Mouse (Mus musculus): ENCODE data around the gene Ssrp1. TPM values are rescaled to one million over a fixed set of nuclear protein-coding genes. Genes with fewer than 3 reads are reported as not detected.

Gene Ssrp1
- 261 and 262 TPM in 2 replicates for polyA plus RNA-seq (2016; fragmentation: Nextera tagmentation; extraction: Ambion mirVana)

DNA sequence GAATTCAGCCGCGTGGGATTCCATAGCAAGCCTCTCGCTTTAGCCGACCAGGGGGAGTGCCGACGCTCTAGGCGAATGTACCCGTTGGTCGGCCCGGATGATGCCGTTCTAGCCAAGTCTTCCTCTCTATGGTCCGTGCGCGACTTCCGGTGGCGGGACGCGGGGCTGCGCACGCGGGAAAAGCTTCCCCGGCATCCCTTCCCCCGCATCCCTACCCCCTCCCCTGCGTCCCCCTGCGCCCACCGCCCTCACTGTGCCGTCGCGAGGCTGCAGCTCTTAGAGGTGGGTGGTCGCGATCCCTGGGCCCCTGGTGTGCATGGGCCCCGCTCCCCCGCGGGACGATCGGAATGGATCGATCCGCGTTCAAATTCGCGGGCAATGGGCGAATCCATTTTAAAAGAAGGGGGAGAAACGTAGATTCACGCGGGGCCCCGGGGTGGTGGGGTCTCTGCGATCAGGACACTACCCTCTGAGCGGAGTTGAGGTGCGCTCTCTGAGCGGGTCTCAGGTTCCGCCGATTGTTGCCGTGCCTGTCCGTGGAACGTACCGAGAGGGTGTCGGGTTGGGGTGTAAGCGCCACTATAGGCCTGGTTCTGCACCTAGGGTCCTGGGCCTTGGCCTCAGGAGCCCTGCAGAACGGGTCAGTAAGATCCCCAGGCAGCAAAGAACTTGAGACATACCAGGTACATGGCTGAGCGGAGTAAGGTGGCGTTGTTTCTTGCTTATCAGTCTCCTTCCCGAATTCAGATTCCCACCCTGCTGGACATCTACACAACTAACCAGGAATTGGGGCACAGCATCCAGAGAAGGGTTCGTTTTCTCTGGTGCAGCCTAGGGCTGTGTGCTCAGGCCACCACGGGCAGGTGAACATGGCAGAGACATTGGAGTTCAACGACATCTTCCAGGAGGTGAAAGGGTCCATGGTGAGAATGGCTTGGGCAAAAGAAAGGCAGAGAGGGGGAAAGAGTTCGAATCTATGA lies at the start of gene Ssrp1, which contains the start of gene P2rx3:
Ssrp1 (plus strand) TSS at position 188 of the 980 bp plus-strand sequence.
P2rx3 (minus strand) TSS at position 416 of the 980 bp plus-strand sequence.
- no peaks in the 10 kb centered on the region for H3K9me3 ChIP-seq
- H3K9ac ChIP-seq (replicated peaks) = peak within 1 kb of the TSS; percentile 92
- H3K4me3 ChIP-seq = peak within 1 kb of the TSS; percentile 79
- H3K36me3 ChIP-seq = peaks cover 37% of the 10 kb centered on the region
- ATAC-seq (ENCODE audit: low FRiP score, low read depth) = peak; percentile 96
- under 1% methylated on average over 66 of the region's 66 CpGs for WGBS
- no peaks in the 10 kb centered on the region; the same call in 1 of the 2 replicates for H3K27me3 ChIP-seq
- peaks cover 18% of the 10 kb centered on the region for H3K4me1 ChIP-seq
- H3K27ac ChIP-seq (replicated peaks) = peak within 1 kb of the TSS; percentile 77
- peak within 1 kb of the TSS; percentile 77 for H3K4me2 ChIP-seq (replicated peaks)

DNA sequence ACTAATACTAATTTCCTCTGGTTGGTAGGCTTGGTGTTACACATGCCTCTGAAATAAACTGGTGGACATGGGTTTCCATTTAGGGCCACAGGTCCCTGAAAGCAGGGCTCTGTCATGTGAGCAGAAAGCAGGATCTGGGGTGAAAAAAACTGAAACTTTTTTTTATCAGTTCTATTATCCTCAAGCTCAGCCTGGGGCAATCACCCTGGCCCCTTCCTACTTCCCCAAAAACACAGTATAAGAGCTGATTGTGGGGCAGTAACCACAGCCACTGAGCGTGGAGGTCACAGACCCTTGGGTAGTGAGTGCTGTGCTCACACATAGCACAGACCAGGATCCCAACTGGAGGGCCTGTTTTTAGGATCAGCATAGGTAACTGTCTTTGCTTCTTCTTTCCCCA lies 49.1 kb upstream of the Ssrp1 start, which contains the start of gene Prg3:
Prg3 (plus strand) TSS at position 286 of the 400 bp plus-strand sequence.
- Histone ChIP-seq H3K9ac (replicated peaks) (no peak within 1 kb of the TSS), H3K9me3 (no peaks in the 10 kb centered on the region), H3K4me3 (no peak within 1 kb of the TSS), H3K4me2 (replicated peaks) (no peak within 1 kb of the TSS), H3K27me3 (no peaks in the 10 kb centered on the region), H3K4me1 (no peaks in the 10 kb centered on the region), H3K27ac (replicated peaks) (no peak within 1 kb of the TSS), H3K36me3 (no peaks in the 10 kb centered on the region)
- WGBS = 83% methylated on average over 1 of the region's 1 CpGs
- ATAC-seq (ENCODE audit: low FRiP score, low read depth) = no peak

DNA sequence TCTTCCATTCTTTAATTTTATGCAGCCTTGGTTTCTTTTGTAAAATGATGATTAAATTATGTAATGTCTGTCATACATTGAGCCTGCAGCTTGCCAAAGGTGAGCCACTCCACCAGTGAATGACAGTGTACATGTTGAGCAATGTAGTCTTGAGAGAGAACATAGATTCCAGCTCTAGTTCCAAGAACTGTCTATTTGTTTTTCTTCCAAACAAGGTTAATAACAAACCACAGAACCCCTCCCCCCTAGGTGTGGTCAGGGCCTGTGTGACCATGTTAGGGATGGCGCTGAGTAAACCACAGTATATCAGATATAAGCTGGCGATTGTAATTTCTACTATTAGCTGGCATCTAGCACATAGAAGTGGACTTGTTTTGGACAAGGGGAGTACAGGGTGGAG lies 40.7 kb upstream of the Ssrp1 start:
- no peak for ATAC-seq (ENCODE audit: low FRiP score, low read depth)
- no peaks in the 10 kb centered on the region for H3K4me1 ChIP-seq
- H3K9me3 ChIP-seq = no peaks in the 10 kb centered on the region
- no peaks in the 10 kb centered on the region for H3K36me3 ChIP-seq
- H3K4me3 ChIP-seq = no peak overlapping the region
- no peak overlapping the region for H3K9ac ChIP-seq (replicated peaks)
- H3K4me2 ChIP-seq (replicated peaks) = no peak overlapping the region
- WGBS = 92% methylated on average over 2 of the region's 2 CpGs
- H3K27ac ChIP-seq (replicated peaks) = no peak overlapping the region
- no peaks in the 10 kb centered on the region for H3K27me3 ChIP-seq

DNA sequence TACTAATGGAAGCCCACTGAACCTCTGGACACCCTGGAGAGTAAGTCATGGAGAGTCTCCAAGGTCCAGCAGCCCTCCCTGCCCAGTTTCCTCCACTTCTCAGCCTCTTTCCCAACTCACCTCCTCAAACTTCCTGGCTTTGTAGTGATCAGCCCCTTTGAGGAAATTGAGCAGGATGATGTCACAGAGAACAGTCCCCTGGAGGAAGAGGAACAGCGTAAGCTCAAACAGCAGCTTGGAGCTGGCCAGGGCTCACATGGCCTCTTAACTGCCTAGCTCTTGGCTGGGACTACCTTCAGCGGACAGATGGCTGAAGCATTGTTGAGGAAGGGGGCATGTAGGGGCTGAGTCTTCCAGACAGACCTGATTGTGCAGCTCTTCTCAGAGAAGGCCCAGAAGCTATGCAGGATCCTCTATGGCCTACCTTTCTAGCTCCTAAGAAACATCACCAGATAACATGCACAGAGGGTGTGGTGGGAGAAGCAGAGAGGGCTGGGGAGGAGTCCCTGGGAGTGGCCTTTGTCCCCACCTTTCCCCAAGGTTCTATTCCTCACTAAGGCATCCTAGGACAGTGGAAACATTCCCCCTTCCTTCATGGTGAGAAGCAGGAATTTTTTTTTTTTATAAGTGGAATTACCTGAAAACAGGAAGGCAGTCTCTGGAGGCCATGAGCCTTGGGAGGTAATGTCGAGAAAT lies 37.4 kb upstream of the Ssrp1 start:
- H3K4me1 ChIP-seq = no peaks in the 10 kb centered on the region
- no peak for ATAC-seq (ENCODE audit: low FRiP score, low read depth)
- no peaks in the 10 kb centered on the region for H3K9me3 ChIP-seq
- no peaks in the 10 kb centered on the region for H3K36me3 ChIP-seq
- H3K27ac ChIP-seq (replicated peaks) = no peak overlapping the region
- H3K9ac ChIP-seq (replicated peaks) = no peak overlapping the region
- no peak overlapping the region for H3K4me3 ChIP-seq
- no peaks in the 10 kb centered on the region for H3K27me3 ChIP-seq
- 86% methylated on average over 3 of the region's 3 CpGs for WGBS
- H3K4me2 ChIP-seq (replicated peaks) = no peak overlapping the region

DNA sequence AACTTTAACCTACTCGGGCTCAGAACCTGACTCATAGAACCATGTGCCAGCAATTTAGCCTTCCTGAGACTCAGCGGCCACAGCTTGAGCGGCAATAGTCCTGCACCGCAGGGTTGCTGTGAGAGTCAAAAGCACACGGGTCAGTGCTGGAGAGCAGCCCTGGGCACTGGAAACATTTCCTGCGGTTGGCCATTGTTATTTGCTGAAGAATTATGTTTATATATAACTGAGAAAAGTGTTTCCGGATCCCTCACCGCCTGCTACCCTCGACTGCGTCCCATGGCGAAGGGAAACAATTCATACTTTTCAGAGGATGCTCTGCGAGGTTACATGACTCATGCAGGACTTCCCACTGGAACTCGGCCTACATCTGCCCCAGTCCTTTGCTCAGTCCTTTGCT lies 35.5 kb upstream of the Ssrp1 start:
- no peak overlapping the region for H3K4me2 ChIP-seq (replicated peaks)
- no peaks in the 10 kb centered on the region for H3K9me3 ChIP-seq
- H3K36me3 ChIP-seq = no peaks in the 10 kb centered on the region
- H3K4me3 ChIP-seq = no peak overlapping the region
- no peak overlapping the region for H3K27ac ChIP-seq (replicated peaks)
- no peak for ATAC-seq (ENCODE audit: low FRiP score, low read depth)
- no peak overlapping the region for H3K9ac ChIP-seq (replicated peaks)
- no peaks in the 10 kb centered on the region for H3K27me3 ChIP-seq
- H3K4me1 ChIP-seq = no peaks in the 10 kb centered on the region
- WGBS = 78% methylated on average over 13 of the region's 13 CpGs

DNA sequence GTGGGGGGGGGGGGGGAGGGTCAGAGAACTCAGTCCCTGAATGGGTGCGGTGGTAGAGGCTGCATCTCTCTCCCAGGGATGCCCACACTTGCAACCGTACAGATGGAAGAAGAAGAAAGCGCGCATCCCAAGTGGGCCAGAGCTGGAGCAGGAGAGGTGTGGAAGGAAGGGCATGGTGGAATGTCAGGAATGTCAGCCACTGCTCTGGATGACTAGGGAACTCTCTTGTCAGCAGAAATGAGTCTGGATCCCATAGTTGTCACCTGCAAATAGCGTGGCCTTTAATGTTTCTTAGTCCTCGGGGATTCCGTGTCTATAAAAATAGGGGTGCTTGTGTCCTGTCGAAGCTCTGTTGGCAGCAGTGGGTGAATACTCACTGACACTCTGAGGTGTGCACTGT lies 34.5 kb upstream of the Ssrp1 start:
- 87% methylated on average over 8 of the region's 8 CpGs for WGBS
- Histone ChIP-seq H3K9ac (replicated peaks) (no peak overlapping the region), H3K4me1 (no peaks in the 10 kb centered on the region), H3K27ac (replicated peaks) (no peak overlapping the region), H3K4me2 (replicated peaks) (no peak overlapping the region), H3K36me3 (no peaks in the 10 kb centered on the region), H3K27me3 (no peaks in the 10 kb centered on the region), H3K9me3 (no peaks in the 10 kb centered on the region), H3K4me3 (no peak overlapping the region)
- no peak for ATAC-seq (ENCODE audit: low FRiP score, low read depth)

DNA sequence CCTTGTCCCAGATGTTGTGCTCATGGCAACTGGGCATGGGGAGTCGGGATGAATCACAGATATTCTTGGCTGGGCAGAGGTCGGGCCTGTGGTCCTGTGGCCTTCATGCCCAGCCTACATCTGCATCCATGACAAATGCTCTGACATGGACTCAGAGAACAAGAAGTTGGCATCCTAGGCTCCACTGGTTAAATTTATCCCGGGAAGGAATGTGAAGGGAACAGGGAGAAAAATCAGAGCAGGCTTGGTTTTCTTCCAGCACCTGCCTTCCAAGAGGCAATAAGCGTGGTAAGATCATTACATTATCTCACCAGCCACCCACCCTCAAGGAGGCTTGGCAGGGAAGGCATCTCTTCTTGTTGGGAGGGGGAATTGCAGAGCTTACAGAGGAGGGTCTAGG lies 32.7 kb upstream of the Ssrp1 start:
- ATAC-seq (ENCODE audit: low FRiP score, low read depth) = no peak
- no peak overlapping the region for H3K4me3 ChIP-seq
- H3K27me3 ChIP-seq = no peaks in the 10 kb centered on the region
- 88% methylated on average over 4 of the region's 4 CpGs for WGBS
- no peak overlapping the region for H3K27ac ChIP-seq (replicated peaks)
- no peaks in the 10 kb centered on the region for H3K9me3 ChIP-seq
- no peaks in the 10 kb centered on the region for H3K36me3 ChIP-seq
- H3K9ac ChIP-seq (replicated peaks) = no peak overlapping the region
- no peak overlapping the region for H3K4me2 ChIP-seq (replicated peaks)
- H3K4me1 ChIP-seq = no peaks in the 10 kb centered on the region

DNA sequence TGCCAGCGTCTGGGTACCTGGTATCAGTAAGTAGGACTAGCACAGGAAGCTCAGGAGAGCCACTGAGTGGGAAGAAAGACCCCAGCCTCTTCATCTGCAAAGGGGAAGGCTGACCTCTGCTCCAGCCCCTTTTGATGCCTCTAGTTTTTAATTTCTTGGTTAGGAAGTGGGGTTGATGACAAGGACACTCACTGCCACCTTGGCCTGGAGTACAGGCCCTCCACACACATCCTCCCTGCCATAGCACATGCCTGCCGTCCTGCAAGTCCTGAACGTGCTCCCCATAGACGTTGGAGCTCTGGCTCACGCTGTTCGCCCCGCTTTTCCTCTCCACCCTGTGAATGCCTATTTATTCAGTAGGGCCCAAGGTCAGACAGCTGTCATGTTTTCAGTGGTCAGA lies 30.4 kb upstream of the Ssrp1 start:
- Histone ChIP-seq H3K9me3 (no peaks in the 10 kb centered on the region), H3K4me3 (no peak overlapping the region), H3K4me2 (replicated peaks) (no peak overlapping the region), H3K4me1 (no peaks in the 10 kb centered on the region), H3K27ac (replicated peaks) (no peak overlapping the region), H3K36me3 (no peaks in the 10 kb centered on the region), H3K9ac (replicated peaks) (no peak overlapping the region), H3K27me3 (no peaks in the 10 kb centered on the region)
- ATAC-seq (ENCODE audit: low FRiP score, low read depth) = no peak
- WGBS = 78% methylated on average over 7 of the region's 7 CpGs

DNA sequence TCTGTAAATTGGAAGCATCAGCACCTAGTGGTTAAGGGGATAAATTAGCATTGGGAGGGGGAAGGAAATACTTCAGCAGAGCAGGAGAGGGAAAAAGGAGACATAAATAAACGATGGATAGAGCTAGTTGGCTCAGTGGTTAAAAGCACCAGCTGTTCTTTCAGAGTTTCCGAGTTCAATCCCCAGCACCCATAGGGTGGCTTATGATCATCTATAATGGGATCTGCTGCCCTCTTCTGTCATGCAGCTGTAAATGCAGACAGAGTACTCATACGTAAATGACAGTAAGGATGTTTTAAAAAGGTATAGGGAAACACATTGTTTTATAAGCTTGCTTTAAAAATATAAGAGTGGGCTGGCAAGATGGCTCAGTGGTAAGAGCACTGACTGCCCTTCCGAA lies 29.3 kb upstream of the Ssrp1 start:
- H3K4me3 ChIP-seq = no peak overlapping the region
- no peaks in the 10 kb centered on the region for H3K4me1 ChIP-seq
- H3K27ac ChIP-seq (replicated peaks) = no peak overlapping the region
- no peak overlapping the region for H3K4me2 ChIP-seq (replicated peaks)
- no peaks in the 10 kb centered on the region for H3K9me3 ChIP-seq
- H3K9ac ChIP-seq (replicated peaks) = no peak overlapping the region
- no peaks in the 10 kb centered on the region for H3K36me3 ChIP-seq
- no peaks in the 10 kb centered on the region for H3K27me3 ChIP-seq
- 23% methylated on average over 4 of the region's 4 CpGs for WGBS
- no peak for ATAC-seq (ENCODE audit: low FRiP score, low read depth)

DNA sequence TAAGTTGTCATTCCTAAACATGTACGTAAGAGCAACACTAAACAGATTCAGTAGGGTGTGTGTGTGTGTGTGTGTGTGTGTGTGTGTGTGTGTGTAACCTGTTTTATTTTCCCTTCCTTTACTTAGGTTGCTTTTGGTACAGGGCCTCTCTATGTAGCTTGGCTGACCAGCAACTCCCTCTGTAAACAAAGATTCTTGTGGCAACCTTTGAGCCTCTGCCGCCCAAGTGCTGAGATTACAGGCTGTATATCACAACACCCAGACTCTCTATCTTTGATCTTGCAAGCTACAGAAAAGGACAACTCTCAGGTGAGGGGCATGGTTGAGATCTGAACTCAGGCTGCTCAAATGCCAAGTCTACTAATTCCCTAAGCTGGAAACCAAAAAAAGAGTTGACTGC lies 27.8 kb upstream of the Ssrp1 start:
- H3K36me3 ChIP-seq = no peaks in the 10 kb centered on the region
- no peak overlapping the region for H3K4me3 ChIP-seq
- no peak for ATAC-seq (ENCODE audit: low FRiP score, low read depth)
- no peaks in the 10 kb centered on the region for H3K27me3 ChIP-seq
- H3K4me1 ChIP-seq = no peaks in the 10 kb centered on the region
- WGBS = 79% methylated on average over 2 of the region's 2 CpGs
- H3K9me3 ChIP-seq = no peaks in the 10 kb centered on the region
- H3K27ac ChIP-seq (replicated peaks) = no peak overlapping the region
- H3K9ac ChIP-seq (replicated peaks) = no peak overlapping the region
- no peak overlapping the region for H3K4me2 ChIP-seq (replicated peaks)

DNA sequence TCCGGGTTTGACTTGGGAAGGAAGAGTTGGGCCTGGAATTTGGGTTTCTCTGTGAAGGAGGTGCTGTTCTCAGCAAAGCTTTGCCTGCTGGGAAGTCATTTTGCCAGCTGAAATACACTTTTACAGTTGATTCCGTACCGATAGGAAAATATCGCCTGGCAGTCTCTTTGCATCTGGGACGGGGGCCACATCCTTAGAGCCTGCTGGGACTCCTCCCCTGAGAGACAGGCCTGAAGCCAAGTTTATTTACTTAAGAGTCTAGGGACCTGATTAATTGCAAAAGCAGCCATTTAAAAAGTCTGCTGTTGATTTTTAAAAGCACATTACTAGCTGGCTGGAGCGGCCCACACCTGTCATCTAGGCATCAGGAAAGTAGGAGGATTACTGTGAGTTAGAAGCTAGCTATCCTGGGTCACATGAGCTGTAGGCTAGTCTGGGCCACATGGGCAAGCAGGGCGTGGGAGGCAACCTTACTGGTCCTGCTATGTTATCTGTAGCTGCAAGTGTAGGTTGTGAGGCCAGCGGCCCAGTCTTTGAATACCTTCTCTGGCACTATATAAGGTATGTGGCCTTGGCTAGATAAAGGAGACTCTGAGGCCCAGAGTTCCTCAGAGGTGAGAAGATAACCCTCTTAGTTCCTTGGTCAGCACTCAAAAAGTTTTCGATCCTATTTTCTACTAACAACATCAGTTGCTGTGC lies 25.0 kb upstream of the Ssrp1 start:
- no peaks in the 10 kb centered on the region for H3K9me3 ChIP-seq
- no peaks in the 10 kb centered on the region for H3K36me3 ChIP-seq
- H3K9ac ChIP-seq (replicated peaks) = no peak overlapping the region
- H3K4me3 ChIP-seq = no peak overlapping the region
- WGBS = 81% methylated on average over 9 of the region's 9 CpGs
- no peaks in the 10 kb centered on the region for H3K27me3 ChIP-seq
- no peak overlapping the region for H3K27ac ChIP-seq (replicated peaks)
- H3K4me2 ChIP-seq (replicated peaks) = no peak overlapping the region
- ATAC-seq (ENCODE audit: low FRiP score, low read depth) = no peak
- H3K4me1 ChIP-seq = no peaks in the 10 kb centered on the region

DNA sequence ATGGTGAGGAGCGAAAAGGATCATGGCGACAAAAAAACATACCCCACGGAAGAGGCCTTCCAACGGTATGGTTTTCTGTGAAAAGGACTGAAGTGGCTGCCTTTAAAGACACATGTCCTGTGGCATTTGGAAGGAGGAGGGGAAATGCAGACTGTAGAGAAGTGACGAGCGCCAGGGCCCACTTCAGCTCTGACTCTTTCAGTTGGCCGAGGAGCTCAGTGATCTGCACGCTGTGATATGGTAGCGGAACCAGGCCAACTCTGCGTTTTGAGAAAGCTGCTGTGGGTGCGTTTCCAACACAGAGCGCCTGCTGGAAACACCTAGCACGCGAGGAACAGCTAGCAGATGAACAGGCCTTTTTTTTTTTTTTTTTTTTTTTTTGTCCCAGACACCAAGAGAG lies 24.4 kb upstream of the Ssrp1 start:
- H3K27me3 ChIP-seq = no peaks in the 10 kb centered on the region
- no peak overlapping the region for H3K4me2 ChIP-seq (replicated peaks)
- WGBS = 84% methylated on average over 14 of the region's 14 CpGs
- H3K27ac ChIP-seq (replicated peaks) = no peak overlapping the region
- H3K4me1 ChIP-seq = no peaks in the 10 kb centered on the region
- ATAC-seq (ENCODE audit: low FRiP score, low read depth) = no peak
- no peaks in the 10 kb centered on the region for H3K9me3 ChIP-seq
- no peak overlapping the region for H3K9ac ChIP-seq (replicated peaks)
- no peaks in the 10 kb centered on the region for H3K36me3 ChIP-seq
- no peak overlapping the region for H3K4me3 ChIP-seq

Data from midbrain, embryonic 12.5 days (tissue).